Mouse (Mus musculus): ENCODE data around the gene Pld5.

DNA sequence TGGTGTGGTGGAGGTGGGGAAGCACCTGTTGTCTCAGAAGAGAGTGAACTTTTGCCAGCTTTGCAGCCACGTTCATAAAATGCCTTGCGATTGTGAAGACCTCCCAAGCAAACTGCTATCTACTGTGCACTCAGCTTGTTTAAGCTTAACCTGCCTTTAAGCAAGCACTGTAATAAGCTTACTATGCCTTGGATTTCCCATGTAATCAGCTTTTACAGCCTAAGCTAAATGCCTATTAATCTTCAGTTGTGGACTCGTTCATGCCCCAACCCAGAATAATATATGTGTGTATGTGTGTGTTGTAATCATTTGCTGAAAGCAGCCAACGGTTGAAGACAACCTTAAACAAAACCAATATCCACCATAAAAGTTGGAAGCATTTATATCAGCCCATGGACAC, 232.1 kb downstream of the Pld5 start:
- TF ChIP-seq CTCF (IDR thresholded peaks at IDR 0.05; ENCODE audit: low read depth) (no peak), EP300 (optimal IDR thresholded peaks at IDR 0.05) (no peak)

Data from stomach, postnatal 0 days (tissue).